Comparison of ENCODE assay signal across 14 mouse cellular contexts in genomic region chr12:71970791-71971654, GRCm38 (mm10).
DNase-seq lines count a peak whose midpoint lies in the region; ATAC-seq lines count a peak whose summit lies in the region.
"Had no signal": no experiment of that assay in that cellular context is flagged by ENCODE, and none has a peak within 500 bp of the region (broad histone marks: within the 10 kb centered on the region; RNA-seq: fewer than 3 reads in every experiment).

No protein-coding gene starts in this region.

- WGBS in intestine, embryonic 16.5 days, result 57% methylated on average over 9 of the region's 9 CpGs
- 43% methylated on average over 9 of the region's 9 CpGs for WGBS in stomach, embryonic 16.5 days
- 92% methylated on average over 9 of the region's 9 CpGs for WGBS in hindbrain, embryonic 11.5 days

- H3K4me3 ChIP-seq in intestine, embryonic 16.5 days (ENCODE audit: low read length), result no peak overlapping the region
- H3K4me3 ChIP-seq in stomach, embryonic 16.5 days (replicated peaks; ENCODE audit: low read length), result no peak overlapping the region
- H3K4me3 ChIP-seq in hindbrain, embryonic 11.5 days (ENCODE audit: low read depth, low read length), result no peak overlapping the region
- H3K4me3 ChIP-seq: limb, embryonic 10.5 days; megakaryocyte, embryonic 14.5 days had no signal

- intact Hi-C loops in heart, postnatal 14 days (cut with DNase I), result no loop called here

- ATAC-seq in intestine, embryonic 16.5 days, result no peak
- ATAC-seq in stomach, embryonic 16.5 days (ENCODE audit: insufficient read depth, low FRiP score), result peak; percentile 41; the same call in 1 of the 2 replicates
- ATAC-seq in hindbrain, embryonic 11.5 days (ENCODE audit: low FRiP score), result no peak
- ATAC-seq in erythroblast, adult 5-6 weeks (replicated peaks; ENCODE audit: low FRiP score, poor library complexity, severe bottlenecking), result no peak

- peak overlapping the region; percentile 61 for H3K27ac ChIP-seq in intestine, embryonic 16.5 days (ENCODE audit: low read length)
- 0 out of 2 replicates have a peak overlapping the region, but pooled peaks have one; percentile 46 for H3K27ac ChIP-seq in stomach, embryonic 16.5 days (ENCODE audit: low read length)
- no peak overlapping the region for H3K27ac ChIP-seq in hindbrain, embryonic 11.5 days (ENCODE audit: low read depth, low read length)
- H3K27ac ChIP-seq: hindbrain, embryonic 14.5 days; limb, embryonic 10.5 days had no signal

- no peaks in the 10 kb centered on the region for H3K9me3 ChIP-seq in intestine, embryonic 16.5 days (ENCODE audit: control insufficient read depth, low read length)
- no peaks in the 10 kb centered on the region for H3K9me3 ChIP-seq in stomach, embryonic 16.5 days (replicated peaks; ENCODE audit: control insufficient read depth, low read length)
- H3K9me3 ChIP-seq in hindbrain, embryonic 11.5 days (ENCODE audit: control insufficient read depth, low read length), result no peaks in the 10 kb centered on the region
- H3K9me3 ChIP-seq: limb, embryonic 10.5 days; megakaryocyte, embryonic 14.5 days had no signal

- no peak overlapping the region for H3K4me2 ChIP-seq in intestine, embryonic 16.5 days (ENCODE audit: low read depth, low read length)
- H3K4me2 ChIP-seq in stomach, embryonic 16.5 days (ENCODE audit: low read depth, low read length), result peak overlapping the region; percentile 15; the same call in 1 of the 2 replicates
- no peak overlapping the region for H3K4me2 ChIP-seq in hindbrain, embryonic 11.5 days (replicated peaks; ENCODE audit: low read depth, low read length)
- H3K4me2 ChIP-seq: hindbrain, embryonic 14.5 days had no signal

- H3K4me1 ChIP-seq in intestine, embryonic 16.5 days (ENCODE audit: control insufficient read depth, insufficient read depth, low read length), result peaks cover 15% of the 10 kb centered on the region
- peaks cover 21% of the 10 kb centered on the region for H3K4me1 ChIP-seq in stomach, embryonic 16.5 days (ENCODE audit: control insufficient read depth, insufficient read depth, low read length)
- no peaks in the 10 kb centered on the region for H3K4me1 ChIP-seq in hindbrain, embryonic 11.5 days (replicated peaks; ENCODE audit: control insufficient read depth, insufficient read depth, low read length)

- DNase-seq in heart, adult 18-20 months, result peak; percentile 53 to 59
- no peak for DNase-seq in heart, postnatal 14 days
- peak; percentile 62 for DNase-seq in lung, postnatal 10 days
- no peak for DNase-seq in lung, postnatal 4 days
- DNase-seq in hindbrain, embryonic 11.5 days (ENCODE audit: low spot score), result no peak
- DNase-seq: B cell, adult 2 months; spleen, adult 18-20 months; thymus, postnatal 25 days had no signal

- H3K27me3 ChIP-seq in intestine, embryonic 16.5 days (replicated peaks; ENCODE audit: control insufficient read depth, insufficient read depth, low read length), result no peaks in the 10 kb centered on the region
- H3K27me3 ChIP-seq in stomach, embryonic 16.5 days (ENCODE audit: control insufficient read depth, insufficient read depth, low read length), result no peaks in the 10 kb centered on the region
- H3K27me3 ChIP-seq in hindbrain, embryonic 11.5 days (ENCODE audit: control insufficient read depth, insufficient read depth, low read length), result no peaks in the 10 kb centered on the region
- H3K27me3 ChIP-seq: megakaryocyte, embryonic 14.5 days had no signal

- H3K36me3 ChIP-seq in intestine, embryonic 16.5 days (ENCODE audit: control insufficient read depth, insufficient read depth, low read length), result no peaks in the 10 kb centered on the region
- peaks cover 7% of the 10 kb centered on the region for H3K36me3 ChIP-seq in stomach, embryonic 16.5 days (ENCODE audit: control insufficient read depth, insufficient read depth, low read length)
- H3K36me3 ChIP-seq in hindbrain, embryonic 11.5 days (ENCODE audit: control insufficient read depth, insufficient read depth, low read length), result 0 out of 2 replicates have a peak, but pooled peaks cover 2% of the 10 kb centered on the region
- H3K36me3 ChIP-seq: limb, embryonic 10.5 days had no signal

- no peak overlapping the region for H3K9ac ChIP-seq in intestine, embryonic 16.5 days (ENCODE audit: low read depth, low read length)
- H3K9ac ChIP-seq in stomach, embryonic 16.5 days (ENCODE audit: low read length), result no peak overlapping the region
- H3K9ac ChIP-seq in hindbrain, embryonic 11.5 days (ENCODE audit: low read depth, low read length), result no peak overlapping the region
- H3K9ac ChIP-seq: hindbrain, embryonic 14.5 days had no signal

Comparison
In these comparisons a context has a peak if more than half of its experiments do, and no peak if none do; other contexts are left out.
1. DNase-seq: peak in heart, adult 18-20 months (2 of 2) and lung, postnatal 10 days (single experiment); none in heart, postnatal 14 days (0 of 2), lung, postnatal 4 days (0 of 2) and hindbrain, embryonic 11.5 days (single experiment).